Mouse (Mus musculus) frontal cortex, postnatal 36 days (tissue): ENCODE results near the gene Rilpl1.
"Not testable (repeated sequence)": the region's sequence is repeated elsewhere in the genome, so short reads cannot be mapped to it uniquely, and the experiment has no call there.

Experiments used
- DNase-seq, 2 experiments: peaks; one replicate each; pipeline ENCODE4 v3.0.0; 2022; ENCODE audit warnings: low spot score in 2 of 2

Gene Rilpl1

GRCm38 (mm10) chr5:124530655-124531582, at the start of gene Rilpl1:
Gene Rilpl1, minus strand, starts transcription at chr5:124531391.
- DNase-seq = peak; percentile 73 to 80

- peak; percentile 92 to 96 for DNase-seq
These were observed 47.6 kb upstream of the Rilpl1 start, which contains the start of the genes Eif2b1 and Gtf2h3 for GRCm38 (mm10) chr5:124578633-124579317. Gene Eif2b1, minus strand, starts transcription at chr5:124579131. Gene Gtf2h3, plus strand, starts transcription at chr5:124579140.

GRCm38 (mm10) chr5:124575467-124575866, 44.3 kb upstream of the Rilpl1 start:
- DNase-seq = no peak

- peak; percentile 58 to 70 for DNase-seq
These were observed 39.9 kb upstream of the Rilpl1 start for GRCm38 (mm10) chr5:124571068-124571467.

- no peak for DNase-seq
These were observed 24.0 kb upstream of the Rilpl1 start for GRCm38 (mm10) chr5:124555145-124555544.

DNA sequence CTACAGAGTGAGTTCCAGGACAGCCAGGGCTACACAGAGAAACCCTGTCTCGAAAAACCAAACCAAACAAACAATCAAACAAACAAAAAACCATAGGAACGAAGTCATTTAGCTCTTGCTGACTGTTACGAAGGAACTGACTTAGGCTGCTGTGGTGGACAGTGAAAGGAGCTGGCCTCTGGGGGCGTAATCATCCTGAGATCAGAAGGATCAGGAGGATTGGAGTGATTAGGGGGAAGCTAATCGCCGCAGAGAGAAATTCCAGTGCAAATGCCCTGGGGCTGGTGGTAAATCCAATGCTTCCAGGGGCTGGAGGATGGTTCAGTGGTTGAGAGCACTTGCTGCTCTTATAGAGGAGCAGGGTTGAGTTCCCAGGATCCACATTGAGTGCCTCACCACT, 22.4 kb upstream of the Rilpl1 start:
- DNase-seq = no peak

GRCm38 (mm10) chr5:124552558-124553307, 21.5 kb upstream of the Rilpl1 start, which contains the start of gene Ddx55:
Gene Ddx55, plus strand, starts transcription at chr5:124552864.
- DNase-seq = peak; percentile 91 to 93

DNA sequence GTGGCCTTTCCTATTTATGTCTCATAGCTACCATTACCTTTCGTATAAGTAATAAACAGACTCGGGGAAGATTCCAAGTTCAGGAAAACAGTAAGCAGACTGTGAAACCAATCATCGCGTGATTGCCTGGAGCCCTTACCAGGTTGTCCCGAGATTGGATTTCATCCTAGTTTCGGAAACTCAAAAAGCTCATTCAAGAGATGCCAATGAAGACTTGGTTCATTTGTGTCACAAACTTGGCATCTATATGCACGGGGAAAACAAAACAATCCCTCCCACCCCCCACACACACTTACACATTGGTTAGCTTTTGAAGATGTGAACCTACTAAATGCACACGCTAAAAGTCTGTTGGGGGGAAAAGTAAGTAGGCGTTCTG, 20.9 kb upstream of the Rilpl1 start:
- no peak for DNase-seq

DNA sequence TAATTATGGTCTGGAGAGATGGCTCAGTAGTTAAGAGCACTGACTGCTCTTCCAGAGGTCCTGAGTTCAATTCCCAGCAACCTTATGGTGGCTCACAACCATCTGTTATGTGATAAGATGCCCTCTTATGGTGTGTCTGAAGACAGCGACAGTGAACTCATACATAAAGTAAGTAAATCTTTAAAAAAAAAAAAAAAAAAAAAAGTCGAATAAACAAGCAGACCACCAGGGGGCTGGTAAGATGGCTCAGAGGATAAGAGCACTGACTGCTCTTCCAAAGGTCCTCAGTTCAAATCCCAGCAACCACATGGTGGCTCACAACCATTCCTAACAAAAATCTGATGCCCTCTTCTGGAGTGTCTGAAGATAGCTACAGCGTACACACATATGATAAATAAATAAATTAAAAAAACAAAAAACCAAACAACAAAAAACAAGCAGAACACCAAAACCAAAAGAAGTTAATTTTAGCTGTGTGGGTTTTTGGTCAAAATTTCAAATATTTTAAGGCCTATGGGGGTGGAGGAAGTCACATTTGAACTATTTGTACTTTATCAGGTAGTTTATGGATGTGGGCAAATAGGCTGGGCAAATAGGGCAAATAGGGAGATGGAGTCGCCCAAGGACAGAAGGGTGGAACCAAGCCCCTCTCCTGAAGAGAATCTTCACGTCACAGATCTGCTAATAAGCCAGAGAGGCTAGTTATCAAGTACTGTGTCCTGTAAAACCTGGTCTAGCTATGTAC, 20.3 kb upstream of the Rilpl1 start:
- not testable (repeated sequence) for DNase-seq

- DNase-seq = not testable (repeated sequence)
These were observed 19.5 kb upstream of the Rilpl1 start for GRCm38 (mm10) chr5:124550737-124551136.

- no peak for DNase-seq
These were observed 10.4 kb upstream of the Rilpl1 start for GRCm38 (mm10) chr5:124541602-124541973.

DNA sequence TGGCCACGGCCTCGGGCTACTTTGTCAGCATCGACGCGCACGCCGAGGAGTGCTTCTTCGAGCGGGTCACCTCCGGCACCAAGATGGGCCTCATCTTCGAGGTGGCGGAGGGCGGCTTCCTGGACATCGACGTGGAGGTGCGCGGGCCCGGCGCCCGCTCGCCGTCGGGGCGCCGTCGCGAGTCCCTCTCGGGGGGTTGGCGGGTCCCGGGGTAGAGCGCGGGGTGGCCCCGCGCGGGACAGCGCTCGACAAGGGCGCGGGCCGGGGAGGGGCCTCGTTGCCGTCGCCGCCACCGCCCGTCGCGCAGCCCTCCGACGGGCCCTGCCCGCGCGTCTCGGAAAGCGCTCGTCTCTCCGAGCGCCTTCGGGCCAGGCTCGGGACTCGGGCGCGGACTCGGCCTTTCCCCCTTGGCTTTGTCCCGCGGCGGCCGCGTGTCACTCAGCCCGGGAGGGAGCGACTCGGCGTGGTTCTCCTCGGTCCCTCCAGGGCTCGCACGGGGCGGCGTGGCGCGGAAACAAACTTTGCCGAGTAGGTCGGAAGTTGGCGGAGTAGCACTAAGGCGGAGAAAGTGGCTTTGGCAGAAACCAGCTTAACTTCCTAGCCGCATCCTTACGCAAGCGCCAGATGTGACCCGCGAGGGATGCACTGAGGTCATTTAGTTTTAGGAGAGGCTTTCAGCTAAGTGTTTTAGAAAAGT, 9.9 kb upstream of the Rilpl1 start:
- no peak for DNase-seq

DNA sequence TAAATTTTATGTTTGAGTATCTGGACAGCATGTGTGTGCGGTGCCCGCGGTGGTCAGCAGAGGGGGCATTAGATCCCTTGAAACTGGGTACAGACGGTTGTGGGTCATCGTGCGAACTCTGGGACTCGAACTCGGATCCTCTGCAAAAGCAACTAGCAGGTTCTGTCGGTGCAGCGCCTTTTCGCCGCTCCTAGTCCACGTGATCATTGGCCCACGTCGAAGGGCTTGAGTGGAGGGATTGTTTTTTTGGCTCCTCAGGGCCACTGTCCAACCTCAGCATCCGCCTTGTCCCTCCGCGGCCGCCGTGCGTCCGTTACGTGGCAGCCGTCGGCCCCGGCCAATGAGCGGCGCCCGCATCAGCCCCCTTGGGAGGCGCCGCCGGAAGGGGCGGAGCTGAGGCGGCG, 9.2 kb upstream of the Rilpl1 start, which contains the start of gene Tmed2:
Tmed2 (plus strand) TSS at position 313 of the 404 bp plus-strand sequence.
- peak; percentile 97 to 98 for DNase-seq

DNA sequence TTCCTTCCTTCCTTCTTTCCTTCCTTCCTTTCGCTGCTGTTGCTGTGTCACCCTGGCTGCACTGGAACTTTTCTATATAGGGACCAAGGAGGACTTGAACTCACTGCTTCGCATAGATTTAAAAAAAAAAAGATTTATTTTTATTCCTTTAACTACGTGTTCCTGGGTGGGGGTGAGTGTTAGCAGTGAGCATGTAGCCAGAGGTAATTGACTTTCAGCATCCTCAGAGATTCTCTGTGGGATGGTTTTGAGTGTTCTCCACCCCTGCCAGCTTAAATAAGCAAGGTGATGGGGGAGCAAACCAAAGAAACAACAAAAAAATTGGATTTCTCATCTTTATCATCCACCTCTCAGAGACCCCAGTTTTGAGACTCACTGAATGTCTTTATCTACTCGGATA, 8.7 kb upstream of the Rilpl1 start:
- DNase-seq = no peak

DNA sequence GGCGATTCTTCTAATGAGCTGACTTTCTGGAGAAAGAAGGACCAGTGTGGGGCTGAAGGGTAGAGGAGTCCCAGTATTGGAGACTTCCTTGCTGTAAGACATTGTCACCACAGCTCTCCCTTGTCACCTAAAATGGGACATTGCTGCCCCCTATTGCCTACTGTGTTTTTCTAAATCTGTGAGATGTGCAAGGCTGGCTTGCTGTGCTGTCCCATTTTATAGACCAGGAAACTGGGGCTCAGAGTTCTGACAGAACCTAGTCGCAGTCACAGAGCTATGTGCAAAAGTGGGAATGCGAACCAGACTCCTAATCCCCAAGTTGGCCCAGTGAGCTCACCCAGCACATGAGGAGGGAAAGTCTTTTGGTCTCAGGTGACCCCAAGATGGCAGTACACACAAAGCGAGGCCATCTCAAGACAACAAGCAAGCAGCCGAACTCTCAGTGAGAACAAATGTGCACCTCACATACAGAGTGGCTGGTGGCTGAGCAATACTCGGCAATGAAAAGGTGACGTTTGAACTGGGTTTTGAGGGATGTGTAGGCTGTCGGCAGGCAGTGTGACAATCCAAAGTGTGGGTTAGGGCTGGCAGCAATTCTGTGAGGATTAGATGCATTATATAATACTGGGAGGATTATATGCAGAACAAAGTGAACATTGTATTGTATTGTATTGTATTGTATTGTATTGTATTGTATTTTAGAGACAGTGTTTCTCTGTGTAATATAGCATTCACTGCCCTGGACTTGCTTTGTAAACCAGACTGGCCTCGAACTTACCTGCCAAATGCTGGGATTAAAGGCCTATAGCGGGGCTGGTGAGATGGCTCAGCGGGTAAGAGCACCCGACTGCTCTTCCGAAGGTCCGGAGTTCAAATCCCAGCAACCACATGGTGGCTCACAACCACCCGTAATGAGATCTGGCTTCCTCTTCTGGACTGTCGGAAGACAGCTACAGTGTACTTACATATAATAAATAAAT, 7.9 kb upstream of the Rilpl1 start:
- peak; percentile 66 to 78 for DNase-seq

- DNase-seq = no peak
These were observed 5.6 kb upstream of the Rilpl1 start for GRCm38 (mm10) chr5:124536776-124537175.

DNA sequence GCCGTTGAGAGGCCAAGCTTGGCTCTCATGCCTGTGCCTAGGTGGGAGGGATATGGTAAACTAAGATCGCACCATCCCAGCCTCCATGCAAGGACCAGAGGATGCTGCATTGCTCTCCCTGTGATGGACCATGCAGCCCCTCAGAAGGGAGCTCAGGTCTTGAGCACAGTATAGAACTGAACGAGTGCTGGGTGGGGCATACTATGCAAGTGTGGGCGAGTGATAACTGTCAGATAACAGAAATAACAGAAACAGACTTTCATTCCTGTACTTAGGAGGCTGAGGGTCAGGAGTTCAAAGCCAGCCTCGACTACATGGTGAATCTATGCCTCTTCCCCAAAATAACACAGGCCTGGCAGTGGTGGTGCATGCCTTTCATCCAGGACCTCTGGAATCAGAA, 3.8 kb upstream of the Rilpl1 start:
- DNase-seq = no peak

DNA sequence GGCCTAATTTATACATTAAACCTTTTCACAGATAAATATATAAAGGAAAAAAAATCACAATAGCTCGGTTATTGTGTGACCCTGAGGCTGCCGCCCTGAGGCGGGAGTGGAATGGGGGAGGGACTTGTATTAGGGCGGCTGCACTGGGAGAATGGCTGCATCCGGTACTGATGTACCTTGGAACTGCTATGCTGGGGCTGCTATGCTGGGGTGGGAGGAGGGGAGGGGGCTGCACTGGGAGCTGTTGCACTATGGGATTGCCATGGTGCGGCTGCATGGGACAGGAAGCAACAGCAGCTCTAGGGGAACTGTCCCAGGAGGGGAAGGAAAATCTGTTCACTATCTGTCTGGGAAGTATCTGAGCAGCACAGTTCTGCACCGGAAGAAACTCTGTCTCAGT, 1.3 kb upstream of the Rilpl1 start:
- DNase-seq = no peak

DNA sequence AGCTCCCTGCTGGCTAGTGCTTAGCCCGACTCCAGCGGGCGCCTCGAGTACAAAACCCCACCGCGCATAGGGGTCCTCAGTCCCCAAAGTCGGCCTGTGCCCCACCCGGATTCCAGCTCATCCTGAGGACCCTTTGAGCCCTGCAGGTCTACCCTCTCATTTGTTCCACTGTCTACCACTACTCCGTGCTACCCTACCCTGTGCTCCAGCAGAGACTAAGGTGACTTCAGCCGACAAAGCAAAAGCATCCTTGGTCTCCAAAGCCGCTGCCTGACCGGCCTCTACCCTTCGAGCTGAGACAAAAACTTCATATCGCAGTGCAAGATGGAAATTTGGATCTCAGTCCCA, 366 bp upstream of the Rilpl1 start:
- DNase-seq = no peak
